In the genomic region with DNA sequence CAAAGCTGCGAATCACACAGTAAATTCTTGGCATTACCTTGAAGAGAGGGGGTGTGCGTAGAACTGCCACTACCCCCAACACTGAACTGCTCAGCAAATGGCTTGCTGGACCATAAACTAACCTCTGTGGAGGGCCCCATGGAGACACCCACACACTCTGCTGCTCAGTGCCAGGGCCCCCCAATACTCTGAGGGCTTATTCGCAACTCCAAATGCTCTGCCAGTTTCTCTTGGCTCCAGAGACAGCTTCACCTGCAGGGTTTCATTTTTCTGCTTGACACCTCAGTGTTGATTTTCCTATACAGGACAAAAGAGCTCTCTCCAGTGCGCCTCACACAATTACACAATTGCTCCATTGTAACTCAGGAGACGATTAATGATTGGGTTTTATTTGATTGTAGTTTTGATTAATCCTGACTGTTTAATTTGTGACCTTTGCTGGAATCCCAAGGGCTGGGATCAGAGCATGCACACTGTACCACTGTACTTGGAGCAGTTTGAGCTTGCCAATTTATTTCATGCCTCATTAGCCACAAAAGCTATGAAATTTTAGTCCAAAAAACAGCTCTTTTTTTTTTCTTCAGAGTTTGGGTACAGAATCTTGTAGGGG, we compare ENCODE assay signal across 12 mouse cellular contexts.
DNase-seq lines count a peak whose midpoint lies in the region; ATAC-seq and TF ChIP-seq lines count a peak whose summit lies in the region.
"Had no signal": no experiment of that assay in that cellular context is flagged by ENCODE, and none has a peak within 500 bp of the region (broad histone marks: within the 10 kb centered on the region; RNA-seq: fewer than 3 reads in every experiment).

No protein-coding gene starts in this region.

- DNase-seq in kidney, adult 8-10 months: peak; percentile 14 to 20
- DNase-seq in kidney, postnatal 10 days: no peak
- DNase-seq in NIH3T3 (ENCODE audit: low read depth): peak; percentile 62
- peak; percentile 63 to 73 for DNase-seq in cerebellum, postnatal 10 days
- no peak for DNase-seq in gastrocnemius, adult 2 months
- no peak for DNase-seq in layer of hippocampus, adult 9-11 months
- no peak for DNase-seq in left cerebral cortex, adult 8-10 months (ENCODE audit: low spot score in 2 of 2)
- DNase-seq: lung, embryonic 14.5 days; thymus, adult 2 months had no signal

- 38% methylated on average over 5 of the region's 5 CpGs for WGBS in hindbrain, embryonic 16.5 days

- peaks cover 6% of the 10 kb centered on the region for H3K4me1 ChIP-seq in hindbrain, embryonic 16.5 days (ENCODE audit: control insufficient read depth, insufficient read depth, low read depth, low read length)

- no peak overlapping the region for H3K4me3 ChIP-seq in hindbrain, embryonic 16.5 days (ENCODE audit: low read length)
- H3K4me3 ChIP-seq in gastrocnemius, adult 2 months: no peak overlapping the region

- no peak for TF ChIP-seq CTCF in gastrocnemius, adult 2 months (IDR thresholded peaks at IDR 0.05)

- H3K27me3 ChIP-seq in hindbrain, embryonic 16.5 days (replicated peaks; ENCODE audit: control insufficient read depth, insufficient read depth, low read length): no peaks in the 10 kb centered on the region
- H3K27me3 ChIP-seq: CH12.LX had no signal

- no peak overlapping the region for H3K9ac ChIP-seq in hindbrain, embryonic 16.5 days (ENCODE audit: low read depth, low read length)
- H3K9ac ChIP-seq: lung, embryonic 14.5 days had no signal

- ATAC-seq in hindbrain, embryonic 16.5 days: peak; percentile 92
- ATAC-seq: activated CD4-positive, CD25-positive, alpha-beta regulatory T cell, adult 4 months had no signal

- intact Hi-C loops in gastrocnemius, adult 2 months (cut with DNase I): no loop called here

- peak overlapping the region; percentile 2; the same call in 1 of the 2 replicates for H3K27ac ChIP-seq in hindbrain, embryonic 16.5 days (ENCODE audit: low read depth, low read length)
- no peak overlapping the region for H3K27ac ChIP-seq in gastrocnemius, adult 2 months

- H3K36me3 ChIP-seq in hindbrain, embryonic 16.5 days (ENCODE audit: control insufficient read depth, insufficient read depth, low read length): peaks cover 3% of the 10 kb centered on the region; the same call in 1 of the 2 replicates

- H3K4me2 ChIP-seq in hindbrain, embryonic 16.5 days (ENCODE audit: low read length): no peak overlapping the region
- H3K4me2 ChIP-seq: lung, embryonic 14.5 days had no signal

- H3K9me3 ChIP-seq in hindbrain, embryonic 16.5 days (ENCODE audit: control insufficient read depth, low read length): peaks cover 3% of the 10 kb centered on the region; the same call in 1 of the 2 replicates

Comparison
In these comparisons a context has a peak if more than half of its experiments do, and no peak if none do; other contexts are left out.
1. DNase-seq: peak in kidney, adult 8-10 months (2 of 2), NIH3T3 (single experiment) and cerebellum, postnatal 10 days (2 of 2); none in kidney, postnatal 10 days (single experiment), gastrocnemius, adult 2 months (single experiment), layer of hippocampus, adult 9-11 months (single experiment) and left cerebral cortex, adult 8-10 months (0 of 2).